Mouse (Mus musculus) embryonic fibroblast, embryonic 13.5 days (primary cell): ENCODE measurements around the gene Tmem115. TPM values are rescaled to one million over a fixed set of nuclear protein-coding genes. Genes with fewer than 3 reads are reported as not detected.
"Not testable (repeated sequence)": the region's sequence is repeated elsewhere in the genome, so short reads cannot be mapped to it uniquely, and the experiment has no call there.

Experiments
- H3K27ac ChIP-seq: 2 replicates; pipeline ENCODE4 v1.5.1; 2012; ENCODE audit warnings: low read length, control low read depth, inconsistent platforms; ENCODE audit not compliant: insufficient read depth
- H3K4me1 ChIP-seq: 2 replicates; pipeline ENCODE4 v1.6.1; 2011; ENCODE audit warnings: low read length; ENCODE audit not compliant: control insufficient read depth, insufficient read depth
- H3K4me3 ChIP-seq: 2 replicates; pipeline ENCODE4 v1.5.1; 2011; ENCODE audit warnings: mild to moderate bottlenecking, control low read depth, low read length; ENCODE audit not compliant: insufficient read depth
- CTCF ChIP-seq: IDR thresholded peaks from 2 replicates; pipeline ENCODE4 v1.5.1; 2011; ENCODE audit warnings: mild to moderate bottlenecking, control low read depth, low read length, moderate library complexity, borderline replicate concordance; ENCODE audit not compliant: insufficient read depth
- POLR2A ChIP-seq: IDR thresholded peaks from 2 replicates; pipeline ENCODE4 v1.6.1; 2011; ENCODE audit warnings: low read depth, mild to moderate bottlenecking, control low read depth, low read length, moderate library complexity
- polyA plus RNA-seq: library from polyadenylated mRNA; stranded (reverse); fragments of >200 nt; gene quantifications from 2 replicates; pipeline ENCODE4 v1.2.4, GENCODE M21; 2011; ENCODE audit warnings: low read depth; ENCODE audit not compliant: missing spikeins, insufficient read length

The Tmem115 gene
- polyA plus RNA-seq, 1 experiment, result 21.4 TPM

GRCm38 (mm10) chr9:107569270-107569669 is 35.5 kb downstream of the Tmem115 start:
- Histone ChIP-seq H3K27ac (peak overlapping the region; percentile 12; the same call in 1 of the 2 replicates), H3K4me3 (peak overlapping the region; percentile 81), H3K4me1 (no peaks in the 10 kb centered on the region)
- TF ChIP-seq POLR2A, result no peak
- TF ChIP-seq CTCF, result no peak

DNA sequence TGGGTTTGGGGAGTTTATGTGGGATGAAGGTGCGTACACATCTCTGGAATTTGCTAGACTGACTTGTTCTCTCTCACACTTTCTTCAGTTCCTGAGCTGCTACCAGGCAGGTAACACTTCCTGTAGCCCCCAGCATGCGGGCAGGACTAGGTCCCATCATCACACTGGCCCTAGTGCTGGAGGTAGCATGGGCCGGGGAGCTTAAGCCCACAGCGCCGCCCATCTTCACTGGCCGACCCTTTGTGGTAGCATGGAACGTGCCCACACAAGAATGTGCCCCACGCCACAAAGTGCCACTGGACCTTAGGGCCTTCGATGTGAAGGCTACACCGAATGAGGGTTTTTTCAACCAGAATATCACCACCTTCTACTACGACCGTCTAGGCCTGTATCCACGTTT is 36.3 kb downstream of the Tmem115 start:
- no peak overlapping the region for H3K27ac ChIP-seq
- H3K4me1 ChIP-seq, result no peaks in the 10 kb centered on the region
- TF ChIP-seq POLR2A, result no peak
- H3K4me3 ChIP-seq, result peak overlapping the region; percentile 81

GRCm38 (mm10) chr9:107570845-107571244 is 37.1 kb downstream of the Tmem115 start:
- no peak overlapping the region for H3K4me3 ChIP-seq
- TF ChIP-seq POLR2A (no peak), CTCF (no peak)
- no peak overlapping the region for H3K27ac ChIP-seq
- no peaks in the 10 kb centered on the region for H3K4me1 ChIP-seq

DNA sequence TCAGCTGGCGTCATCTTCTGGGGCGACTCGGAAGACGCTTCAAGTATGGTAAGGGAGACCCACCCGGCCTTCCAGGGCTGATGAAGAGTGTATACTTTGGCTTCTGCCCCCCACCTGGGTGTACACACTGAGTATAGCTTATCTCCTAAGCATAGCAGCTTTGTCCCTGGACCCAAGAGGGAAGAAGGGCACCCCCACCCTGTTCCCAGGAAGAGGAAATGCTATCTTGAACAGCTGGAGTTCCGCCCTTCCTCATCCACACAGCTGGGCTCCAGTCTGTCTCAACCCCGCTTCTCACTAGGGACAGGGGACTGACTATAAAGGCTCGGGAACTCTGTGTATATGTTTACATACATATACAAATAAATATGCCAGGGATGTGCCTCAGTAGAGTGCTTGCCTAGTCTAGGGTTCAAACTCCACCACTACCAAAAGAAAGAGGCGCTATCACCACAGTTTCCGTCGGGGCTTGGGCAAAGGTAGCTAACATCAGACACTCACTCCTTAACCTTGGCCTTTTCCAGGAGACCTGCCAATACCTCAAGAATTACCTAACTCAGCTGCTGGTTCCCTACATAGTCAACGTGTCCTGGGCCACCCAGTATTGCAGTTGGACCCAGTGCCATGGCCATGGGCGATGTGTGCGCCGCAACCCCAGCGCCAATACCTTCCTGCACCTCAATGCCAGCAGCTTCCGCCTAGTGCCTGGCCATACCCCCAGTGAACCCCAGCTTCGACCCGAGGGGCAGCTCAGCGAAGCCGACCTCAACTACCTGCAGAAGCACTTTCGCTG is 38.0 kb downstream of the Tmem115 start:
- H3K27ac ChIP-seq, result no peak overlapping the region
- no peaks in the 10 kb centered on the region for H3K4me1 ChIP-seq
- TF ChIP-seq POLR2A (no peak), CTCF (no peak)
- no peak overlapping the region for H3K4me3 ChIP-seq

- TF ChIP-seq CTCF, result no peak
- TF ChIP-seq POLR2A, result no peak
- Histone ChIP-seq H3K4me3 (no peak overlapping the region), H3K27ac (no peak overlapping the region), H3K4me1 (no peaks in the 10 kb centered on the region)
These were observed 38.5 kb downstream of the Tmem115 start for GRCm38 (mm10) chr9:107572327-107572662.

DNA sequence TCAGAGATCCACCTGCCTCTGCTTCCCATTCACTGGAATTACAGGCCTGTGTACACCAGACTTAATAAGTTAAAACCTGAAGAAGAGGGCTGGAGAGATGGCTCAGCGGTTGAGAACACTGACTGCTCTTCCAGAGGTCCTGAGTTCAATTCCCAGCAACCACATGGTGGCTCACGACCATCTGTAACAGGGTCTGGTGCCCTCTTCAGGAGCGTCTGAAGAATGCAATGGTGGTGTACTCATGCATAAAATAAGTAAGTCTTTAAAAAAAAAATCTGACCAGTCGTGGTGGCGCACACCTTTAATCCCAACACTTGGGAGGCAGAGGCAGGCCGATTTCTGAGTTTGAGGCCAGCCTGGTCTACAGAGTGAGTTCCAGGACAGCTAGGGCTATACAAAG is 40.0 kb downstream of the Tmem115 start:
- not testable (repeated sequence) for H3K27ac ChIP-seq, H3K4me1 ChIP-seq, H3K4me3 ChIP-seq

GRCm38 (mm10) chr9:107575579-107576356 is 42.0 kb downstream of the Tmem115 start:
- TF ChIP-seq POLR2A (no peak), CTCF (no peak)
- peaks cover 5% of the 10 kb centered on the region; the same call in 1 of the 2 replicates for H3K4me1 ChIP-seq
- peak overlapping the region; percentile 56 for H3K27ac ChIP-seq
- no peak overlapping the region for H3K4me3 ChIP-seq

GRCm38 (mm10) chr9:107576357-107577107 is 42.8 kb downstream of the Tmem115 start, which contains the start of gene Hyal1:
Gene Hyal1 (plus strand): TSS chr9:107576927.
- Histone ChIP-seq H3K27ac (peak within 1 kb of the TSS; percentile 56), H3K4me3 (peak within 1 kb of the TSS; percentile 37), H3K4me1 (peaks cover 5% of the 10 kb centered on the region; the same call in 1 of the 2 replicates)
- TF ChIP-seq CTCF, result no peak
- TF ChIP-seq POLR2A, result peak; percentile 91

GRCm38 (mm10) chr9:107577871-107578270 is 44.1 kb downstream of the Tmem115 start:
- H3K4me3 ChIP-seq, result no peak overlapping the region
- peaks cover 5% of the 10 kb centered on the region; the same call in 1 of the 2 replicates for H3K4me1 ChIP-seq
- TF ChIP-seq POLR2A, result no peak
- H3K27ac ChIP-seq, result no peak overlapping the region
